Mouse (Mus musculus) central nervous system, embryonic 11.5 days (tissue): ENCODE data around the gene Ing2. TPM values are rescaled to one million over a fixed set of nuclear protein-coding genes. Genes with fewer than 3 reads are reported as not detected.

Experiments used
- polyA plus RNA-seq: library from polyadenylated mRNA; depleted of rRNA; stranded (reverse); fragments of >200 nt; gene quantifications from 2 replicates; pipeline ENCODE4 v1.2.3, GENCODE M21; 2012; rRNA removed

Gene Ing2
- 22.8 and 36.0 TPM in 2 replicates for polyA plus RNA-seq

GRCm38 (mm10) chr8:47674777-47675710 is at the start of gene Ing2:
Ing2 (minus strand) TSS chr8:47675556.

DNA sequence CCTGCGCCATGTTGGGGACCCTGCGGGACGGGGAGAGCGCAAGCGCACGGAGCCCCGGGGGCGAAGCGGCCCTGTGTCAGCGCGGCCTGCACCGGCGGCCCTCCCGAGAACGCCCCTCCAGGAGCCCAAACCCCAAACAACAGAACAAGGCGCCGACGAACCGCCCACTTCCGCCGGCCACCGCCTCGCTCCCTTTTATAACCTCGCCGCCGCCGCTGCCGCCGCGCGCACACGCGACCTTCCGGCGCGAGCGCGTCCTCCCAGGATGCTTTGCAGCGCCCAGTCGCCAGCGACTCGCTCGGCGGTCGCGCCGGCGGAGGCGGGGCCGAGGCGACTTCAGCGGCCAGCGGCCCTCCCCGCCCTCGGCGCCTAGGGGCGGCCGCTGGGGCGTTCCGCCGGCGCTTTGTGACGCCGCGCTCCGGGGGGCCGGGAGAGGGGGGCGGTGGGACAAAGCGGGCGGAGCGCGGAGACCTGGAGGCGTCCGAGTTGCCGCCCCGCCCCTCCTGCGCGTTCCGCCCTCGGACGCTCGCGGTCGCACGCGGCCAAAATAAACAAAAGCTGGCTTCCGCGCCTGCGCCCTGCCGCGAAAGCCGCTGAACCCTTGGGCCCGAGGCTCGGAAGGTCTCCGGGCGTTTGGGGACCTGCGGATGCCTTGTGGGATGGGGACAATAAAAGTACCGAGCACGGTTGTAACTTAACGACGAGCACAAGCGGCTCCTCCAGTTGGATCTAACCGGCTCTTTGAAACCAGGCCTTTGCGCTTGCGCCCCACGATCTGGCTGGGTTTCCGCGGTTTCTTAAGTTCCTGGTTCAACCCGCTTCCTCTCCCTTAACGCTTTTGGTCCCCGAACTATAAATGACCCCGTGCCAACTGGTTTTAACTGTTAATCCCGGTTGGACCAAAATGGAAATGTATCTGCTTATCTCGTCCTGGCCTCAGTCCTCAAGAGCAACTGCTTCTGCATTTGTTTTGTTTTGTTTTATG is 38.7 kb upstream of the Ing2 start, which contains the start of gene Cdkn2aip:
TSS of gene Cdkn2aip (minus strand) at position 172 of the 985 bp plus-strand sequence.

Other genes with a start within 250 kb of the Ing2 start
- 22.7 and 25.7 TPM in 2 replicates for gene Stox2, start 229.2 kb downstream of the Ing2 start, polyA plus RNA-seq
- 35.0 and 36.2 TPM in 2 replicates for gene Trappc11, start 142.1 kb downstream of the Ing2 start, polyA plus RNA-seq
- gene Rwdd4a, start 141.9 kb downstream of the Ing2 start, polyA plus RNA-seq = 31.6 and 33.3 TPM in 2 replicates
- gene Cdkn2aip, start 38.4 kb upstream of the Ing2 start, polyA plus RNA-seq = 20.1 and 24.4 TPM in 2 replicates
- gene Cldn24, start 146.6 kb upstream of the Ing2 start, polyA plus RNA-seq = not detected in 2 replicates
- gene Cldn22, start 148.9 kb upstream of the Ing2 start, polyA plus RNA-seq = 0.07 TPM in 1 of 2 replicates, not detected in the other